Mouse (Mus musculus): Measurements from ENCODE around the gene Zfp280d.
"Not testable (repeated sequence)": the region's sequence is repeated elsewhere in the genome, so short reads cannot be mapped to it uniquely, and the experiment has no call there.

Gene Zfp280d

GRCm38 (mm10) chr9:72374074-72374473 lies 99.4 kb downstream of the Zfp280d start:
- in situ Hi-C loops (cut with MboI): no loop called here

DNA sequence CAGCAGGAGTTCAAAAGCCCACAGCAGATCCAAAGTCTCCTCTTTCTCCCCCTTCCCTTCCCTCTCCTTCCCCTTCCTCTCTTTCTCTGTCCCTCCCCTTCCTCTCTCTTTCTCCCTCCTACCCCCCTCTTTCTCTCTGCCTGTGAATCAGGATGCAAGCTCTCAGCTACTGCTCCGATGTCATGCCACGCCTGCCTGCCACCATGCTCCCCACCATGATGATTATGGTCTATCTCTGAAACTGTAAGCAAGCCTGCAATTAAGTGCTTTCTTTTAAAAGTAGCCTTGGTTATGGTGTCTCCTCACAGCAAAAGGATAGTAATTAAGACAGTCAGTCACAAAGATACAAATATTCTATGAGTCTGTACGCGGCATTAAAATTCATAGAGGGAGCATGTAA lies 100.3 kb downstream of the Zfp280d start:
- in situ Hi-C loops (cut with MboI): no loop called here

DNA sequence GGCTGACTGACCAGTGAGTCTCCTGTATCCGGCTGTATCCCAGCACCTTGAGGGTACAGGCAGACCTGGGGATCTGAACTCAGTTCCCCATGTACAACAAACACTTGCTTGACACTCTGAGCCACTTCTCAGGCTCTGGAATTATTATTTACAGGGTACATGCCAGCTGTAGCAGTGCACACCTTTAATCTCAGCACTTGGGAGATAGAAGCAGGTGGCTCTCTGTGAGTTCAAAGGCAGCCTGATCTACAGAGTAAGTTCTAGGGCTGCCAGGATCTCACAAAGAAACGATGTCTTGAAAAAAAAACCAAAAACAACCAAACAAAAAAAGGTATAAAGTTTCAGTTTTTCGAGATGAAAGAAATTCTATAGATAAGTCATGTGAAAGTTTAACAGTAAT lies 101.0 kb downstream of the Zfp280d start:
- in situ Hi-C loops (cut with MboI): no loop called here

DNA sequence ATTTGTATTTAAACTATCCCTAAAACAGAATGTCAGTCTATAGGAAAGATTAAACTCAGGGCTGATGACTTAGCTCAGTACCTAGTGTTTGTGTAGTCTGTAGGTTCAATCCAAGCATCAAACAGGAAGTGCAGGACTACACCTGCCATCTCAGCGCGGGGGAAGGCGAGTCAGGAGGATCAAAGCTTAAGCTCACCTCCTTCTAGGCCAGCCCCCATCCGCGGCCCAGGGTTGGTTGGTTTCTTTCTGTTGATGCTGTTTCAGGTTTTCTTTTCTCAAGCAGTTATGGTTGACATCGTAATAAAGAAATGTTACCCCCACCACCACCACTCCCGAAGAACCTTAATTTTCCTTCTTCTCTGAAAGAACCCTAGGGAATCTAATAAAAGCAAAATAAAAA lies 111.1 kb downstream of the Zfp280d start:
- in situ Hi-C loops (cut with MboI): no loop called here

DNA sequence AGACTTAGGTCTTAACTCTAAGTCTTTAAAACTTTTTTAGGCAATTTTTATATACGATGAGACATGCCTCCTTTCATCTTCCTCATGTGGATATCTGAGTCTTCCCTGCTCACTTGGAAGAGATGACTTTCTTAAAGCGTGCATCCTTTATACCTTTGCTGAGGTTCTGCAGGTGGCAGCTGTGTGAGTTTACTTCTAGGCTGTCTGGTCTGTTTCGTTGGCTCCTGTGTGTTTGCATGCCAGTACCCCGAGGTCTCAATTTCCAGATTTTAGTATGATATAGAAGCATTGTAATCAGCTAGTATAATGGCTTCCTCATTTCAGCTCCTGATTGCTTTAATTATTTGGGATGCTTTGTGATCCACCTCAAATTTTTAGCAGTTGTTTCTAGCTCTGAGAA lies 114.3 kb downstream of the Zfp280d start:
- in situ Hi-C loops (cut with MboI): no loop called here

DNA sequence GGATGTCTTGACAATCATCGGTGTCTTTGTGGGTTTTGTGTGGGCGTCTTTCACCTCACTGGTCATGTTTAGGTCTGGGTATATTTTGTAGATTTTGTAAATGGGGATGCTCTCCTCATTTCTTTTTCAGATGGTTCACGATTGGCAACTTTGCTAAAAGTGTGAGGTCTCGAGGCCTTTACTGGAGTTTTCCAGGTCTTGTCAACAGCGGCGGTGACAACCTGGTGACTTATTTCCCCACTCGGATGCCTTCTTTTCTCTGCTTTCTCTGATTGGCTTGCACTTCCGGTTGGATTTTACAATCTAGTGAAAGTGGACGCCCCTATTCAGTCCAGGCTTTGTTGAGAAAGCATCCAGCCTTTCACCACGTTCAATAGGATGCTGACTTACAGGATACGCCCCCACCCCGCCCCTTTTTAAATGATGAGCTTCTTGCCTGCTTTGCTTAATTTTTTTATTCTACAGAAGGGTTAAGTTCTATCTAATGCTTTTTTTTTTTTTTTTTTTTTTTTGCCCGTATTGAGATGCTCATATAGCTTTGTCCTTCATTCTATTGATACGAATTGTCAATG lies 114.9 kb downstream of the Zfp280d start:
- in situ Hi-C loops (cut with MboI): no loop called here

GRCm38 (mm10) chr9:72390321-72391077 lies 115.8 kb downstream of the Zfp280d start:
- in situ Hi-C loops (cut with MboI): no loop called here

- in situ Hi-C loops (cut with MboI): no loop called here
Observed at GRCm38 (mm10) chr9:72392686-72393085, 118.0 kb downstream of the Zfp280d start.

DNA sequence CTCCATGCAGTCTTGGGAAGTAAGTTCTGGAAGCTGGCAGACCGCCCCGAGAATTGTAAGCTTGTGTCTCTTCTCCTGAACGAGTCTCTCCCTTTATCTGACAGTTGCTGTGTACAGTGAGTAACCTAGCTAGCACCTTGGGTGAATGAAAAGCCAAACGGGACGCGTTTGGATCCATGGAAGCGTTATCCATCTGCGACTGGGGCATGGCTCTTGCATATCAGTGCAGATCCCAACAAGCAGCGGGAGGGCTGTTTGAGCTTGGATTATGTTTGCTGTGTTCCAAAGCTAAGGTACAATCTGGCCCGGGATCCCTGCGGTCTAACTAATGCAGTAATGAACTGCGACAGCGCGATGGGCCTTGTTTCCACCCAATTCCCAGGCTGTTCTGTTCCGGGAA lies 118.6 kb downstream of the Zfp280d start:
- in situ Hi-C loops (cut with MboI): no loop called here

- in situ Hi-C loops (cut with MboI): no loop called here
Observed at GRCm38 (mm10) chr9:72393869-72394341, 119.2 kb downstream of the Zfp280d start.

DNA sequence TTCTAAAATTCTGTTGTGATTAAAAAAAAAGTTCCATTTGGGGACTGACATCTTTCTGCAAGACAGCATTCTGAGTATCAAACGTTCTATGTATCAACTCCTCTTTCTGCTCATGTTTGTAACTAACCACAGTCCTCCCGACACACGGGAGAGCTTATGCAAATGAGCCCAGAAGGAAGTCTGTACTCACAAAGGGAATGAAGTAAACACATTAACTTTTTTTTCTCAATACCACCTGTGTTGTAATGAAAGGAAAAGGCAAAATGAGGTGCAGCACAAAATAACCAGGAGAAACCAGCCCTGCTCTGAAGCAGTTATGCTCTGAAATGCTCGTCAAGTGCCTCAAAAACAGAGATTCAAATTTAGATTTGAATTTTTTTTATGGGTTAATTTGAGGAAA lies 125.5 kb downstream of the Zfp280d start:
- in situ Hi-C loops (cut with MboI): no loop called here

DNA sequence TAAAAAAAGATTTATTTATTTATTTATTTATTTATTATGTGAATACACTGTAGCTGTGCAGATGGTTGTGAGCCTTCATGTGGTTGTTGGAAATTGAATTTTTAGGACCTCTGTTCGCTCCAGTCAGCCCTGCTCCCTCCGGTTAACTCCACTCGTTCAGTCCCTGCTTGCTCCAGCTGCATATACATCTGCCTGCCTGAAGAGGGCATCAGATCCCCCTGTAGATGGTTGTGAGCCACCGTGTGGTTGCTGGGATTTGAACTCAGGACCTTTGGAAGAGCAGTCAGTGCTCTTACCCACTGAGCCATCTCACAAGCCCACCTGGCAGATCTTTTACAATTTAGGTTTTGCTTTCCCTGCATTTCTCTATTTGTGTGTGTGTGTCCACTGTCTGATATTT lies 127.1 kb downstream of the Zfp280d start:
- in situ Hi-C loops (cut with MboI): not testable (repeated sequence)

DNA sequence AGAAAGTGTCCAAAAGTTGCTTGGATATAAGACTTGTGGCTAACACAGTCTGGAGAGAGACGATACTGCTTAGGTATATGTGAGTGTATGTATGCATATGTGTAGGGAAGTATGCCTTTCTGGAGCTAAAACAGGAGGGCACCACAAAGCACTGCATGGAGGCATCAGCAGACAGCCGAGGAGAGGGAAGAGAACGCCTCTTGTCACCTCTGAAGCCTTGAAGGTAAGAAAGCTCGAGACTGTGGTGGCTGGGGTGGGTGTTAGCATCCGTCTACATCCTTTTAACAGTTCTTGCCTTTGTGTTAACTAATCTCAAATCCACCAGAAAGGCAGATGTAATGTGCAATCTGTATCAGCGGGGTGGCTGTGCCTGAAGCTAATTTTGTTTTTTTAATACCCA lies 128.8 kb downstream of the Zfp280d start:
- in situ Hi-C loops (cut with MboI): no loop called here

- in situ Hi-C loops (cut with MboI): no loop called here
Observed at GRCm38 (mm10) chr9:72404446-72404845, 129.8 kb downstream of the Zfp280d start.

GRCm38 (mm10) chr9:72404934-72405333 lies 130.3 kb downstream of the Zfp280d start:
- in situ Hi-C loops (cut with MboI): no loop called here

DNA sequence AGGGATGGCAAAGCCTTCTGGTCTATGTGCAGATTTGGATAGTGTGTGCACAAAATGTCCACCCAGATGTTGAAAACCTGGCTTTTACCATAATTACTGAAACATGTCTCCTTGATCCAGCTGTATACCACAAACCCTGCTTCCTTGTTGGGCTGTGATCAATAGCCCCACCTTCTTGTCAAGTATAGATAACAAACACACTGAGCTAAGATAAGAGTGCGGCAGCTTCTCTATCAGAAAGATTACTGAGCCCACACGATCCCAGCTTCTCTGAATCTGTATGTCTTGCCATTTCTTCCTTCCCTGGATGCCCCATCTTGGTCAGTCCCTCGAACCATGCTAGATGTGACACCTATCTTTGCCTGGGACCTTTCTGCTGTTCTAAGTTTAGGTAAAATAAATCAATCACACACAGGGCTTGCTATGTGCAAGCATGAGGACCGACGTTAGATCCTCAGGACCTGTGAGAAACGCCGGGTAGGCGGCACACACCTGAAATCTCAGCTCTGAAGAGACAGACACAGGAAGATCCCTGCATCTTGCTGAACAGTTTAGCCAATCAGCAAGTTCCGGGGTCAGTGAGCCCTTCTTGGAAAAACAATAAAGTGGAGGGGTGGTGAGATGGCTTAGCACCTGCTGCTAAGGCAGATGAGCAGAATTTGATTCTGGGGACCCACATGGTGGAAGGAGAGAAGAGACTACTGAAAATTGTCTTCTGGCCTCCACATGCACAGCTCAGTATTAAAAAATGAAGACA lies 131.4 kb downstream of the Zfp280d start:
- in situ Hi-C loops (cut with MboI): no loop called here

- in situ Hi-C loops (cut with MboI): no loop called here
Observed at GRCm38 (mm10) chr9:72408131-72408586, 133.5 kb downstream of the Zfp280d start.

DNA sequence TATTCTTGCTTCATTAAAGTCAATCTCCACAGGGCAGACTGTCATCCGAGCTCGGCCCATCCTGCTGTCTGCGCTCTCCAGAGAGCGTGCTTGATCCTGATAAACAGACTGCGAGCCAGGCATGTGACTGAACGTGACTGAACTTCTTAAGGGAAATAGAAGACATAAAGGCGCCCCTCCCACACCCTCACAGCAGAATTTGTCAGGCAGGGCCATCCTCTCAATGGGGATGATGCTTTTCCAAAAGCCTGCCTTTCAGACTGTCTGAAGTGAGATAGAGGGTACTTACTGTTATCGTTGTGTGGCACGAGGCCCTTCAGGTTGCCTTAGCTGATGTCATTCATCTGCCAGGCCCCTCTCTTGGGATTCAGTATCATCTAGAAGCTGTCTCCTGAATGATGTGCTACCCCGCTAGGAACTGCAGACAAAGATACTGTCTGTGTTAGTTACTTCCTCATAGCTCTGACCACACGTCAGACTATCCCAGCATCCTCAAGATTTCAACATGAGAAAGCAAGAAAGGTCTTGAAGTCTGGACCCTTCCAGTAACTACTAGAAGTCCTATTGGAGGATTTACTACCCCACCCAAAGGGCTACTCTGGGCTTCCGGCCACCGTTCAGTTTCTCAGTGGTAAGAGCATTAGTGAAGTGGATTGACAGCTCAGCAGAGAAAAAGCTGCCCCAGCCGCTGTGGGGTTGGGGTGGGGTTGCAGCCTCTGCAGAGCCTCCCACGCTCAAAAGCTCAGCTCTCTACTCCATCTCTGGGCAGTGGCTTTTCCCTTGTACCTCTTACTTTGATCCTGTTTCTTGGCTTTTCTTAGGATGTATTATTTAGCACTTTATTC lies 134.9 kb downstream of the Zfp280d start:
- in situ Hi-C loops (cut with MboI): no loop called here

- in situ Hi-C loops (cut with MboI): no loop called here
Observed at GRCm38 (mm10) chr9:72411746-72412145, 137.1 kb downstream of the Zfp280d start.

All from mature B cell (primary cell).